Mouse (Mus musculus) liver, postnatal 0 days (tissue): Measurements from ENCODE around the gene Cmtm6. TPM values are rescaled to one million over a fixed set of nuclear protein-coding genes. Genes with fewer than 3 reads are reported as not detected.

Source experiments
- ATAC-seq: fragments of 200-750 bp; cut with Nextera tagmentation; 2 replicates; pipeline ENCODE4 v1.8.0; 2017; ENCODE audit warnings: mild to moderate bottlenecking, moderate library complexity
- DNase-seq: peaks from one replicate; pipeline ENCODE4 v3.0.0-alpha.2; 2016
- H3K27ac ChIP-seq: fragments of 300-500 bp; sonication (generic); 2 replicates; pipeline ENCODE4 v1.5.1; 2014; ENCODE audit warnings: antibody characterized with exemption, moderate library complexity, mild to moderate bottlenecking, low read depth
- H3K27me3 ChIP-seq: fragments of 300-500 bp; sonication (generic); 2 replicates; pipeline ENCODE4 v1.6.1; 2014; ENCODE audit warnings: low read length, control low read depth, mixed read lengths; ENCODE audit not compliant: insufficient read depth
- H3K36me3 ChIP-seq: fragments of 300-500 bp; sonication (generic); replicated peaks from 2 replicates; pipeline ENCODE4 v1.6.1; 2014; ENCODE audit warnings: mild to moderate bottlenecking, control low read depth, low read length, moderate library complexity, mixed read lengths; ENCODE audit not compliant: insufficient read depth
- H3K4me1 ChIP-seq: fragments of 300-500 bp; sonication (generic); 2 replicates; pipeline ENCODE4 v1.6.1; 2014; ENCODE audit warnings: antibody characterized with exemption, mild to moderate bottlenecking, control low read depth; ENCODE audit not compliant: insufficient read depth
- H3K4me2 ChIP-seq: fragments of 300-500 bp; sonication (generic); 2 replicates; pipeline ENCODE4 v1.6.1; 2014; ENCODE audit warnings: low read depth, mild to moderate bottlenecking, low read length, moderate library complexity, mixed read lengths
- H3K4me3 ChIP-seq: fragments of 300-500 bp; sonication (generic); 2 replicates; pipeline ENCODE4 v1.5.1; 2014; ENCODE audit warnings: low read depth, low read length
- H3K9ac ChIP-seq: fragments of 300-500 bp; sonication (generic); replicated peaks from 2 replicates; pipeline ENCODE4 v1.6.1; 2014; ENCODE audit warnings: mild to moderate bottlenecking, moderate library complexity
- H3K9me3 ChIP-seq: fragments of 300-500 bp; sonication (generic); 2 replicates; pipeline ENCODE4 v1.6.1; 2016; ENCODE audit warnings: mild to moderate bottlenecking, control low read depth, low read length, mixed read lengths
- CTCF ChIP-seq: sonication (generic); IDR thresholded peaks from 2 replicates; pipeline ENCODE4 v1.5.1; 2016; ENCODE audit warnings: antibody characterized with exemption, low read depth
- EP300 ChIP-seq: IDR thresholded peaks from 2 replicates; pipeline ENCODE4 v1.6.1; 2016; ENCODE audit warnings: antibody characterized with exemption, low read depth, mild to moderate bottlenecking
- WGBS: fragments of 180-500 bp; shearing (Covaris S2); extraction: QIAGEN DNeasy Blood & Tissue Kit; methylation state at CpG from one replicate; pipeline ENCODE4 v1.1.7; 2014; ENCODE audit not compliant: insufficient replicate concordance; 5-methylcytosine and 5-hydroxymethylcytosine counted together
- polyA plus RNA-seq: library from polyadenylated mRNA; unstranded; fragments of >200 nt; fragmentation: Nextera tagmentation; extraction: Ambion mirVana; gene quantifications from 2 replicates; pipeline ENCODE4 v1.2.1, GENCODE M21; 2015

Gene Cmtm6
- polyA plus RNA-seq, 1 experiment from 2014 or later: 30.1 TPM

GRCm38 (mm10) chr9:114771565-114771964, 40.6 kb downstream of the Cmtm6 start:
- DNase-seq (no peak), ATAC-seq (no peak)
- no peaks in the 10 kb centered on the region for H3K27me3 ChIP-seq
- peaks cover 6% of the 10 kb centered on the region for H3K4me1 ChIP-seq
- H3K36me3 ChIP-seq: peaks cover 6% of the 10 kb centered on the region
- no peak overlapping the region for H3K4me3 ChIP-seq
- no peak overlapping the region for H3K9ac ChIP-seq
- no peaks in the 10 kb centered on the region for H3K9me3 ChIP-seq
- H3K27ac ChIP-seq: no peak overlapping the region
- no peak overlapping the region for H3K4me2 ChIP-seq
- no peak for TF ChIP-seq EP300
- TF ChIP-seq CTCF: no peak
- WGBS: 78% methylated on average over 7 of the region's 7 CpGs

- Histone ChIP-seq H3K27ac (no peak overlapping the region), H3K9me3 (no peaks in the 10 kb centered on the region), H3K36me3 (peaks cover 6% of the 10 kb centered on the region; the same call in 1 of the 2 replicates), H3K4me2 (no peak overlapping the region), H3K9ac (no peak overlapping the region), H3K4me3 (no peak overlapping the region), H3K27me3 (no peaks in the 10 kb centered on the region), H3K4me1 (peaks cover 8% of the 10 kb centered on the region)
- DNase-seq (no peak), ATAC-seq (no peak)
- 64% methylated on average over 6 of the region's 6 CpGs for WGBS
- no peak for TF ChIP-seq EP300
Measured at GRCm38 (mm10) chr9:114774629-114775028, 43.7 kb downstream of the Cmtm6 start.

GRCm38 (mm10) chr9:114775272-114775671, 44.4 kb downstream of the Cmtm6 start:
- no peak overlapping the region for H3K4me3 ChIP-seq
- peaks cover 6% of the 10 kb centered on the region; the same call in 1 of the 2 replicates for H3K36me3 ChIP-seq
- peaks cover 14% of the 10 kb centered on the region for H3K4me1 ChIP-seq
- no peaks in the 10 kb centered on the region for H3K27me3 ChIP-seq
- no peak overlapping the region for H3K4me2 ChIP-seq
- DNase-seq (peak; percentile 35), ATAC-seq (peak; percentile 35; the same call in 1 of the 2 replicates)
- H3K9ac ChIP-seq: no peak overlapping the region
- WGBS: 33% methylated on average over 4 of the region's 4 CpGs
- TF ChIP-seq CTCF (no peak), EP300 (no peak)
- no peaks in the 10 kb centered on the region for H3K9me3 ChIP-seq
- no peak overlapping the region for H3K27ac ChIP-seq

- 42% methylated on average over 3 of the region's 3 CpGs for WGBS
- peaks cover 15% of the 10 kb centered on the region for H3K4me1 ChIP-seq
- H3K9ac ChIP-seq: no peak overlapping the region
- no peak overlapping the region for H3K27ac ChIP-seq
- H3K9me3 ChIP-seq: no peaks in the 10 kb centered on the region
- no peak overlapping the region for H3K4me3 ChIP-seq
- no peak for ATAC-seq
- DNase-seq: no peak
- no peaks in the 10 kb centered on the region for H3K27me3 ChIP-seq
- no peak overlapping the region for H3K4me2 ChIP-seq
- TF ChIP-seq EP300 (no peak), CTCF (no peak)
- H3K36me3 ChIP-seq: peaks cover 6% of the 10 kb centered on the region; the same call in 1 of the 2 replicates
Measured at GRCm38 (mm10) chr9:114776361-114776760, 45.4 kb downstream of the Cmtm6 start.

- no peak overlapping the region for H3K9ac ChIP-seq
- H3K4me3 ChIP-seq: no peak overlapping the region
- no peak for TF ChIP-seq EP300
- TF ChIP-seq CTCF: no peak
- no peak for ATAC-seq
- H3K4me2 ChIP-seq: peak overlapping the region; percentile 49
- H3K36me3 ChIP-seq: peaks cover 2% of the 10 kb centered on the region; the same call in 1 of the 2 replicates
- 24% methylated on average over 6 of the region's 6 CpGs for WGBS
- H3K9me3 ChIP-seq: no peaks in the 10 kb centered on the region
- peaks cover 20% of the 10 kb centered on the region for H3K4me1 ChIP-seq
- H3K27ac ChIP-seq: peak overlapping the region; percentile 71
- no peak for DNase-seq
- H3K27me3 ChIP-seq: no peaks in the 10 kb centered on the region
Measured at GRCm38 (mm10) chr9:114777178-114778046, 46.5 kb downstream of the Cmtm6 start.

- H3K27ac ChIP-seq: peak overlapping the region; percentile 71
- H3K9me3 ChIP-seq: no peaks in the 10 kb centered on the region
- H3K27me3 ChIP-seq: no peaks in the 10 kb centered on the region
- WGBS: 30% methylated on average over 7 of the region's 7 CpGs
- H3K4me3 ChIP-seq: no peak overlapping the region
- H3K36me3 ChIP-seq: no peaks in the 10 kb centered on the region
- H3K9ac ChIP-seq: no peak overlapping the region
- DNase-seq: peak; percentile 38
- no peak for ATAC-seq
- H3K4me2 ChIP-seq: peak overlapping the region; percentile 49; the same call in 1 of the 2 replicates
- TF ChIP-seq CTCF: no peak
- peak; percentile 80 for TF ChIP-seq EP300
- peaks cover 20% of the 10 kb centered on the region for H3K4me1 ChIP-seq
Measured at GRCm38 (mm10) chr9:114778047-114778390, 47.1 kb downstream of the Cmtm6 start.
